13 mouse cellular contexts compared by ENCODE assay signal in the genomic region with DNA sequence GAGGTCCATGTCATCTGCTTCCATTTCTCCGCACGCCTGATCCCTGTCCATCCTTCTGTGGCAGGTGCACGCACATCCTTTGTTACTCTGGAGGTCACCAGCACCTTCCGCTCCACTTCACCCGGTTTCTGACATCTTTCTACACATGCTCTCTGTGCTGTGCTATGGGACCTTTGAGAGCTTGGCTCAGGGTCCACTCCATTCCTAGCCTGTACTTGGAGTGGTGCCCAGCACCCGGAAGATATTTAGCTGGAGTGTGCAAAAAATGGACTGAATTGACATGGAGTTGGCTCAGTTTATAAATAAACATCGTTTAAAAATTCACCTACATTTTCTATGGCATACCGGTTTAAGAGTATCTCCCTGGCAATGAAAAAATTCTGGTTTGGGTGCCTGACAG.
DNase-seq lines count a peak whose midpoint lies in the region; ATAC-seq and TF ChIP-seq lines count a peak whose summit lies in the region.
"Had no signal": no experiment of that assay in that cellular context is flagged by ENCODE, and none has a peak within 500 bp of the region (broad histone marks: within the 10 kb centered on the region; RNA-seq: fewer than 3 reads in every experiment).

No protein-coding gene starts in this region.

- TF ChIP-seq CTCF in lung, postnatal 0 days (IDR thresholded peaks at IDR 0.05) = no peak

- no peaks in the 10 kb centered on the region for H3K36me3 ChIP-seq in heart, embryonic 13.5 days
- no peaks in the 10 kb centered on the region for H3K36me3 ChIP-seq in lung, postnatal 0 days (ENCODE audit: insufficient read depth, low read length)
- H3K36me3 ChIP-seq: forebrain, embryonic 10.5 days; liver, embryonic 13.5 days; midbrain, embryonic 10.5 days had no signal

- no peaks in the 10 kb centered on the region for H3K9me3 ChIP-seq in heart, embryonic 13.5 days
- no peaks in the 10 kb centered on the region for H3K9me3 ChIP-seq in lung, postnatal 0 days (ENCODE audit: low read length)
- H3K9me3 ChIP-seq: forebrain, embryonic 10.5 days; liver, embryonic 13.5 days; midbrain, embryonic 10.5 days had no signal

- intact Hi-C loops in heart, postnatal 36 days (cut with DNase I) = no loop called here

- DNase-seq in heart, postnatal 36 days = no peak
- peak; percentile 47 for DNase-seq in lung, postnatal 0 days (ENCODE audit: low spot score)
- DNase-seq in lung, postnatal 25 days (ENCODE audit: low spot score) = no peak
- peak; percentile 80 for DNase-seq in kidney, postnatal 10 days
- DNase-seq in gastrocnemius, adult 8-10 months (ENCODE audit: low spot score in 2 of 2) = no peak
- DNase-seq in gastrocnemius, postnatal 10 days = no peak
- DNase-seq: embryo, embryonic 11 days; gastrocnemius, postnatal 14 days; liver, embryonic 13.5 days had no signal

- H3K27ac ChIP-seq in heart, embryonic 13.5 days (replicated peaks) = peak overlapping the region; percentile 17; the same call in 1 of the 2 replicates
- no peak overlapping the region for H3K27ac ChIP-seq in lung, postnatal 0 days (ENCODE audit: low read length)
- H3K27ac ChIP-seq: forebrain, embryonic 10.5 days; left cerebral cortex, adult 2 months; liver, embryonic 13.5 days; midbrain, embryonic 10.5 days had no signal

- no peak for TF ChIP-seq EP300 in lung, postnatal 0 days (IDR thresholded peaks at IDR 0.05)

- H3K27me3 ChIP-seq in heart, embryonic 13.5 days (replicated peaks) = no peaks in the 10 kb centered on the region; the same call in 1 of the 2 replicates
- H3K27me3 ChIP-seq in lung, postnatal 0 days (replicated peaks; ENCODE audit: insufficient read depth, low read length) = no peaks in the 10 kb centered on the region
- H3K27me3 ChIP-seq: liver, embryonic 13.5 days had no signal

- no peak for ATAC-seq in heart, embryonic 13.5 days (ENCODE audit: extremely low read depth, insufficient number of reproducible peaks, low FRiP score, low TSS enrichment)
- peak; percentile 24; the same call in 1 of the 2 replicates for ATAC-seq in lung, postnatal 0 days

- WGBS in heart, embryonic 13.5 days = 66% methylated on average over 8 of the region's 8 CpGs
- 48% methylated on average over 8 of the region's 8 CpGs for WGBS in lung, postnatal 0 days

- H3K4me2 ChIP-seq in heart, embryonic 13.5 days = no peak overlapping the region
- H3K4me2 ChIP-seq in lung, postnatal 0 days (replicated peaks; ENCODE audit: low read depth, low read length) = no peak overlapping the region
- H3K4me2 ChIP-seq: liver, embryonic 13.5 days had no signal

- peaks cover 60% of the 10 kb centered on the region for H3K4me1 ChIP-seq in heart, embryonic 13.5 days
- H3K4me1 ChIP-seq in lung, postnatal 0 days (ENCODE audit: insufficient read depth, low read depth, low read length) = peaks cover 7% of the 10 kb centered on the region; the same call in 1 of the 2 replicates

- no peak overlapping the region for H3K9ac ChIP-seq in heart, embryonic 13.5 days
- no peak overlapping the region for H3K9ac ChIP-seq in lung, postnatal 0 days (replicated peaks; ENCODE audit: low read depth)
- H3K9ac ChIP-seq: liver, embryonic 13.5 days had no signal

- H3K4me3 ChIP-seq in heart, embryonic 13.5 days = no peak overlapping the region
- H3K4me3 ChIP-seq in lung, postnatal 0 days (ENCODE audit: low read depth, low read length) = no peak overlapping the region
- H3K4me3 ChIP-seq: forebrain, embryonic 10.5 days; left cerebral cortex, adult 2 months; liver, embryonic 13.5 days; midbrain, embryonic 10.5 days had no signal

Comparison
In these comparisons a context has a peak if more than half of its experiments do, and no peak if none do; other contexts are left out.
1. DNase-seq: peak in lung, postnatal 0 days (single experiment) and kidney, postnatal 10 days (single experiment); none in heart, postnatal 36 days (0 of 2), lung, postnatal 25 days (single experiment), gastrocnemius, adult 8-10 months (0 of 2) and gastrocnemius, postnatal 10 days (single experiment).